Mouse (Mus musculus) C2C12 (cell line): ENCODE data around the gene Cachd1. TPM values are rescaled to one million over a fixed set of nuclear protein-coding genes. Genes with fewer than 3 reads are reported as not detected.

Source experiments
- H3K27me3 ChIP-seq: one replicate; pipeline ENCODE4 v1.6.1; 2011; ENCODE audit not compliant: control insufficient read depth, insufficient read depth, insufficient read length
- H3K36me3 ChIP-seq: one replicate; pipeline ENCODE4 v1.6.1; 2011; ENCODE audit not compliant: control insufficient read depth, insufficient read depth
- H3K4me3 ChIP-seq: one replicate; pipeline ENCODE4 v1.5.1; 2011; ENCODE audit warnings: mild to moderate bottlenecking, control low read depth; ENCODE audit not compliant: poor library complexity, insufficient read depth, severe bottlenecking
- H3K79me2 ChIP-seq: one replicate; pipeline ENCODE4 v1.6.1; 2011; ENCODE audit not compliant: control insufficient read depth, insufficient read depth
- H3K79me3 ChIP-seq: one replicate; pipeline ENCODE4 v1.6.1; 2011; ENCODE audit warnings: low read depth, control low read depth
- H3ac ChIP-seq: one replicate; pipeline ENCODE3; 2011; ENCODE audit warnings: low read depth; ENCODE audit not compliant: control insufficient read depth, insufficient read length
- CEBPB ChIP-seq: IDR thresholded peaks from one replicate; pipeline ENCODE4 v1.6.1; 2011; ENCODE audit warnings: low read depth, mild to moderate bottlenecking, control low read depth, moderate library complexity
- CTCF ChIP-seq: IDR thresholded peaks from one replicate; pipeline ENCODE4 v1.5.1; 2011; ENCODE audit not compliant: control insufficient read depth, insufficient read depth, insufficient read length
- FOSL1 ChIP-seq: IDR thresholded peaks from one replicate; pipeline ENCODE4 v1.8.0; 2011; ENCODE audit warnings: mild to moderate bottlenecking, low read length; ENCODE audit not compliant: poor library complexity, insufficient read depth, severe bottlenecking
- MAX ChIP-seq: IDR thresholded peaks from one replicate; pipeline ENCODE4 v1.6.1; 2011; ENCODE audit warnings: mild to moderate bottlenecking, control low read depth
- MYOD1 ChIP-seq: IDR thresholded peaks from one replicate; pipeline ENCODE4 v1.6.1; 2011; ENCODE audit warnings: low read depth; ENCODE audit not compliant: control insufficient read depth, insufficient read length
- MYOG ChIP-seq: IDR thresholded peaks from one replicate; pipeline ENCODE4 v1.6.1; 2011; ENCODE audit not compliant: control insufficient read depth, insufficient read length; ENCODE audit errors: extremely low read depth
- USF1 ChIP-seq: IDR thresholded peaks from one replicate; pipeline ENCODE4 v1.6.1; 2011; ENCODE audit warnings: low read depth, mild to moderate bottlenecking, control low read depth, moderate library complexity
- long read RNA-seq, 2 experiments: library from polyadenylated mRNA; unstranded; transcript quantifications; one replicate each; pipeline ENCODE4 v2.0.0; 2019 to 2020
- polyA plus RNA-seq: library from polyadenylated mRNA; unstranded; fragments of >200 nt; fragmentation: generic; extraction: Trizol; gene quantifications from one replicate; pipeline ENCODE4 v1.2.1, GENCODE M21; 2012; ENCODE audit warnings: missing spikeins

The Cachd1 gene
- polyA plus RNA-seq: 8.1 TPM
- long read RNA-seq, experiment 1, partial matches to known transcripts: 1 of 2 reads
- long read RNA-seq, experiment 1, other reads (novel, unspliced or antisense): 1 of 2 reads
- long read RNA-seq, experiment 2, full-length matches to known transcripts: 28 of 40 reads
- long read RNA-seq, experiment 2, partial matches to known transcripts: 5 of 40 reads
- long read RNA-seq, experiment 2, other reads (novel, unspliced or antisense): 7 of 40 reads

GRCm38 (mm10) chr4:100776043-100776870, at the start of gene Cachd1:
Gene Cachd1, plus strand, starts transcription at chr4:100776675.
- H3K36me3 ChIP-seq: no peaks in the 10 kb centered on the region
- H3K27me3 ChIP-seq: no peaks in the 10 kb centered on the region
- H3K79me2 ChIP-seq: peaks cover 44% of the 10 kb centered on the region
- peaks cover 37% of the 10 kb centered on the region for H3K79me3 ChIP-seq
- peak within 1 kb of the TSS; percentile 99 for H3ac ChIP-seq
- peak within 1 kb of the TSS; percentile 63 for H3K4me3 ChIP-seq
- TF ChIP-seq MAX (peak; percentile 7), CTCF (no peak), USF1 (peak; percentile 40)

GRCm38 (mm10) chr4:100728896-100729479, 47.5 kb upstream of the Cachd1 start:
- peaks cover 5% of the 10 kb centered on the region for H3K27me3 ChIP-seq
- no peak overlapping the region for H3K4me3 ChIP-seq
- no peaks in the 10 kb centered on the region for H3K36me3 ChIP-seq
- TF ChIP-seq CEBPB (no peak), FOSL1 (no peak), MYOD1 (no peak), CTCF (no peak)
- H3K79me2 ChIP-seq: no peaks in the 10 kb centered on the region
- no peak overlapping the region for H3ac ChIP-seq
- H3K79me3 ChIP-seq: no peaks in the 10 kb centered on the region

- TF ChIP-seq MYOG (no peak), CTCF (no peak), CEBPB (no peak), MAX (no peak), FOSL1 (no peak), USF1 (no peak), MYOD1 (no peak)
- Histone ChIP-seq H3K4me3 (no peak overlapping the region), H3K27me3 (no peaks in the 10 kb centered on the region), H3K36me3 (no peaks in the 10 kb centered on the region), H3ac (no peak overlapping the region), H3K79me3 (no peaks in the 10 kb centered on the region), H3K79me2 (no peaks in the 10 kb centered on the region)
Observed at GRCm38 (mm10) chr4:100735098-100735935, 41.2 kb upstream of the Cachd1 start.

DNA sequence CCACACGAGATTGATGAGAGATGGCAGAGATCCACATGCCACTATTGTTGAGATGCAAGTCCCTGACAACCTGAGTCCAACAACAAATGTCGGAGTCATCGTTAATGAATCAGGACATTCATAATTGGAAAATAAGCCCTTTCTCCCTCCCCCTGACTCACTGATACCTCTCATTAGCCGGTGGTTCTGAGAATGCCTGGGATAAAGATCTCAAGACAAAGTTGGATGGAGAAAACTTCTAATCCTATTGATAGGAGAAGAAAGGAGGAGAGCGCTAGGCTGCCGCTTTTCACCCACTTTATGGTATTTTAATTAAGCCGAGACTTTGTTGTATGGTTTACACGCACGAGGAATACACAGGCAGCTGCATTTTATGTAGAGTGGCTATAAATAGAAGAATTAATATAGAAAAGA, 40.5 kb upstream of the Cachd1 start:
- H3K4me3 ChIP-seq: no peak overlapping the region
- no peak overlapping the region for H3ac ChIP-seq
- no peaks in the 10 kb centered on the region for H3K79me3 ChIP-seq
- H3K79me2 ChIP-seq: no peaks in the 10 kb centered on the region
- no peaks in the 10 kb centered on the region for H3K27me3 ChIP-seq
- TF ChIP-seq FOSL1 (no peak), CTCF (no peak), MYOD1 (no peak), MAX (no peak), MYOG (no peak), CEBPB (no peak), USF1 (no peak)
- H3K36me3 ChIP-seq: no peaks in the 10 kb centered on the region

DNA sequence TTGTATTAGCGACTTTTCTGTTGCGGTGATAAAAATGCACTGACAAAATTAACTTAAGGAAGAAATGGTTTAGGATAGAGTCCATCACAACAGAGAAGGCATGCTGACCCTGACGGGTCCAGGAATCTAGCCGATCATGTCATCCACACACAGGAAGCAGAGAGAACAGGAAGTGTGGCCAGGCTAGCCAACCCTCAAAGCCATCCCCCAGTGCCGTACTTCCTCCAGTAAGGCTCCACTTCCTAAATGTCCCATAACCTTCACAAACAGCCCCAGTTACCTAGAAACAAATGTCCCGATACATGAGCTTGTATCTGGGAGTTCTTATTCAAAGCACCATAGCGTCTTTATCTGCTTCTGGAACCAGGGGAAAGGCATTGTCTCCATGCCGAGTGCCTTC, 32.9 kb upstream of the Cachd1 start:
- H3K79me3 ChIP-seq: no peaks in the 10 kb centered on the region
- no peaks in the 10 kb centered on the region for H3K27me3 ChIP-seq
- no peaks in the 10 kb centered on the region for H3K79me2 ChIP-seq
- H3K4me3 ChIP-seq: no peak overlapping the region
- no peaks in the 10 kb centered on the region for H3K36me3 ChIP-seq
- TF ChIP-seq USF1 (no peak), CTCF (no peak), FOSL1 (no peak), CEBPB (no peak), MYOD1 (no peak), MAX (no peak)
- H3ac ChIP-seq: no peak overlapping the region
